Mouse (Mus musculus) MEL (cell line): Measurements from ENCODE around the gene Mbnl1. TPM values are rescaled to one million over a fixed set of nuclear protein-coding genes. Genes with fewer than 3 reads are reported as not detected.

Experiments
- DNase-seq: peaks from one replicate; pipeline ENCODE4 v3.0.0; 2011; ENCODE audit warnings: low read depth, low spot score
- H3K27ac ChIP-seq: 2 replicates; pipeline ENCODE4 v1.5.1; 2012; ENCODE audit warnings: low read depth, mild to moderate bottlenecking, control low read depth, low read length, moderate library complexity; ENCODE audit not compliant: control insufficient read depth
- H3K27me3 ChIP-seq, 2 experiments: fragments of 150-350 bp in 1 of 2; sonication (generic) in 1 of 2; 2 replicates each; pipeline ENCODE4 v1.6.1; 2012; ENCODE audit warnings: low read length in 2 of 2, mild to moderate bottlenecking in 2 of 2, improper control_type of control experiment in 1 of 2, moderate library complexity in 1 of 2; ENCODE audit not compliant: insufficient read depth in 2 of 2, control insufficient read depth in 1 of 2
- H3K36me3 ChIP-seq, 2 experiments: 2 replicates each; pipeline ENCODE4 v1.6.1; 2012 to 2014; ENCODE audit warnings: low read length in 2 of 2, improper control_type of control experiment in 1 of 2, inconsistent platforms in 1 of 2, mild to moderate bottlenecking in 1 of 2; ENCODE audit not compliant: insufficient read depth in 2 of 2, control insufficient read depth in 1 of 2
- H3K4me1 ChIP-seq, 2 experiments: fragments of 150-350 bp in 1 of 2; sonication (generic) in 1 of 2; 2 replicates each; pipeline ENCODE4 v1.6.1; 2012; ENCODE audit warnings: low read length in 2 of 2, improper control_type of control experiment in 1 of 2, mild to moderate bottlenecking in 1 of 2; ENCODE audit not compliant: insufficient read depth in 2 of 2, control insufficient read depth in 1 of 2
- H3K4me3 ChIP-seq, 2 experiments: fragments of 150-350 bp in 1 of 2; sonication (generic) in 1 of 2; 2 replicates each; pipeline ENCODE4 v1.5.1; 2012; ENCODE audit warnings: low read depth in 2 of 2, low read length in 2 of 2, mild to moderate bottlenecking in 2 of 2, moderate library complexity in 2 of 2, control low read depth in 1 of 2, improper control_type of control experiment in 1 of 2; ENCODE audit not compliant: control insufficient read depth in 1 of 2, insufficient read depth in 1 of 2
- H3K79me2 ChIP-seq: 2 replicates; pipeline ENCODE4 v1.6.1; 2012; ENCODE audit warnings: mild to moderate bottlenecking, low read length, moderate library complexity; ENCODE audit not compliant: control insufficient read depth, poor library complexity, insufficient read depth
- H3K9ac ChIP-seq: 2 replicates; pipeline ENCODE4 v1.6.1; 2012; ENCODE audit warnings: low read depth, mild to moderate bottlenecking, control low read depth, low read length, moderate library complexity; ENCODE audit not compliant: control insufficient read depth, poor library complexity, severe bottlenecking
- H3K9me3 ChIP-seq: fragments of 150-350 bp; sonication (generic); replicated peaks from 2 replicates; pipeline ENCODE4 v1.6.1; 2012; ENCODE audit warnings: mild to moderate bottlenecking, low read length, improper control_type of control experiment, moderate library complexity; ENCODE audit not compliant: insufficient read depth
- BHLHE40 ChIP-seq: IDR thresholded peaks from 2 replicates; pipeline ENCODE4 v1.6.1; 2012; ENCODE audit warnings: low read depth, mild to moderate bottlenecking, inconsistent platforms, low read length, improper control_type of control experiment, borderline replicate concordance
- CHD1 ChIP-seq: IDR thresholded peaks from 2 replicates; pipeline ENCODE4 v1.6.1; 2012; ENCODE audit warnings: low read depth, mild to moderate bottlenecking, inconsistent platforms, low read length, improper control_type of control experiment
- CTCF ChIP-seq, 3 experiments: IDR thresholded peaks in 2 of 3; conservative IDR thresholded peaks in 1 of 3; 2 replicates each; pipeline ENCODE4 v1.5.1; 2011 to 2012; ENCODE audit warnings: low read length in 3 of 3, low read depth in 2 of 3, mild to moderate bottlenecking in 2 of 3, improper control_type of control experiment in 1 of 3, inconsistent platforms in 1 of 3, mixed read lengths in 1 of 3, moderate library complexity in 1 of 3; ENCODE audit not compliant: control insufficient read depth in 1 of 3, insufficient read depth in 1 of 3, poor library complexity in 1 of 3, severe bottlenecking in 1 of 3
- EP300 ChIP-seq, 2 experiments: IDR thresholded peaks; 2 replicates each; pipeline ENCODE4 v1.6.1; 2011; ENCODE audit warnings: improper control_type of control experiment in 2 of 2, low read length in 2 of 2, low read depth in 1 of 2, mild to moderate bottlenecking in 1 of 2
- GABPA ChIP-seq: IDR thresholded peaks from 2 replicates; pipeline ENCODE4 v1.6.1; 2012; ENCODE audit warnings: low read depth, mild to moderate bottlenecking, inconsistent platforms, low read length, improper control_type of control experiment, moderate library complexity
- KAT2A ChIP-seq: conservative IDR thresholded peaks from 2 replicates; pipeline ENCODE4 v1.6.1; 2012; ENCODE audit warnings: low read depth, low read length, improper control_type of control experiment, inconsistent platforms
- MAFK ChIP-seq: IDR thresholded peaks from 2 replicates; pipeline ENCODE4 v1.6.1; 2011; ENCODE audit warnings: low read depth, mild to moderate bottlenecking, low read length, improper control_type of control experiment, borderline replicate concordance
- MAX ChIP-seq: IDR thresholded peaks from 2 replicates; pipeline ENCODE4 v1.6.1; 2011; ENCODE audit warnings: low read length, improper control_type of control experiment
- MYB ChIP-seq: IDR thresholded peaks from 2 replicates; pipeline ENCODE4 v1.6.1; 2011; ENCODE audit warnings: mild to moderate bottlenecking, low read depth, low read length, improper control_type of control experiment
- MYC ChIP-seq: IDR thresholded peaks from 2 replicates; pipeline ENCODE4 v1.6.1; 2011; ENCODE audit warnings: low read depth, mild to moderate bottlenecking, low read length, improper control_type of control experiment, moderate library complexity
- POLR2AphosphoS5 ChIP-seq: IDR thresholded peaks from 2 replicates; pipeline ENCODE4 v1.6.1; 2012; ENCODE audit warnings: low read depth, borderline replicate concordance, mild to moderate bottlenecking, inconsistent platforms, low read length, moderate library complexity, mixed read lengths
- SIN3A ChIP-seq: IDR thresholded peaks from 2 replicates; pipeline ENCODE4 v1.6.1; 2012; ENCODE audit warnings: low read length, improper control_type of control experiment, inconsistent platforms
- TAL1 ChIP-seq: IDR thresholded peaks from 2 replicates; pipeline ENCODE4 v1.6.1; 2012; ENCODE audit warnings: mild to moderate bottlenecking, inconsistent platforms, low read length, moderate library complexity, mixed read lengths
- UBTF ChIP-seq: IDR thresholded peaks from 2 replicates; pipeline ENCODE4 v1.6.1; 2012; ENCODE audit warnings: low read depth, mild to moderate bottlenecking, inconsistent platforms, low read length, improper control_type of control experiment, moderate library complexity, borderline replicate concordance; ENCODE audit not compliant: insufficient read depth
- USF2 ChIP-seq, 2 experiments: IDR thresholded peaks; 2 replicates each; pipeline ENCODE4 v1.6.1; 2011 to 2012; ENCODE audit warnings: improper control_type of control experiment in 2 of 2, low read length in 2 of 2, borderline replicate concordance in 1 of 2, inconsistent platforms in 1 of 2, low read depth in 1 of 2, mild to moderate bottlenecking in 1 of 2; ENCODE audit not compliant: insufficient read depth in 1 of 2
- ZKSCAN1 ChIP-seq: IDR thresholded peaks from 2 replicates; pipeline ENCODE4 v1.6.1; 2012; ENCODE audit warnings: low read depth, mild to moderate bottlenecking, inconsistent platforms, low read length, improper control_type of control experiment, moderate library complexity
- ZMIZ1 ChIP-seq: IDR thresholded peaks from 2 replicates; pipeline ENCODE4 v1.6.1; 2012; ENCODE audit warnings: low read depth, mild to moderate bottlenecking, inconsistent platforms, low read length, improper control_type of control experiment, moderate library complexity
- ZNF384 ChIP-seq: IDR thresholded peaks from 2 replicates; pipeline ENCODE4 v1.6.1; 2012; ENCODE audit warnings: low read depth, mild to moderate bottlenecking, inconsistent platforms, low read length, improper control_type of control experiment
- polyA plus RNA-seq, 2 experiments: library from polyadenylated mRNA; stranded (reverse) in 1 of 2; unstranded in 1 of 2; fragments of >175 nt in 1 of 2; fragments of >200 nt in 1 of 2; gene quantifications; 2 replicates each; pipeline versions ENCODE4 v1.2.1 to v1.2.4; 2012; ENCODE audit warnings: low replicate concordance in 2 of 2, low read depth in 1 of 2; ENCODE audit not compliant: insufficient read length in 2 of 2, insufficient read depth in 1 of 2, missing spikeins in 1 of 2
- total RNA-seq: library from RNA; depleted of rRNA; stranded (reverse); fragments of 300-350 nt; gene quantifications from 2 replicates; pipeline ENCODE4 v1.2.3, GENCODE M21; 2012

The Mbnl1 gene
- total and polyA plus RNA-seq, 3 experiments = 250 to 371 (median 341) TPM

- Histone ChIP-seq H3K27ac (peak overlapping the region; percentile 28; the same call in 1 of the 2 replicates), H3K27me3 (no peaks in the 10 kb centered on the region), H3K4me1 (peaks cover 15 to 16% of the 10 kb centered on the region in 2 experiments)
These were observed 145.0 kb downstream of the Mbnl1 start for GRCm38 (mm10) chr3:60617643-60618042.

GRCm38 (mm10) chr3:60620236-60620635 is 147.6 kb downstream of the Mbnl1 start:
- TF ChIP-seq ZMIZ1 (no peak), CTCF (IDR thresholded peaks at IDR 0.05 in 2 of 3, conservative IDR thresholded peaks at IDR 0.05 in 1 of 3; ENCODE audit: control insufficient read depth in 1 of 3, insufficient read depth in 1 of 3, low read depth in 2 of 3, low read length in 3 of 3, poor library complexity in 1 of 3, severe bottlenecking in 1 of 3) (no peak), USF2 (IDR thresholded peaks at IDR 0.05; ENCODE audit: borderline replicate concordance in 1 of 2, insufficient read depth in 1 of 2, low read depth in 1 of 2, low read length in 2 of 2) (no peak), BHLHE40 (no peak), ZKSCAN1 (no peak), ZNF384 (no peak), EP300 (IDR thresholded peaks at IDR 0.05; ENCODE audit: low read depth in 1 of 2, low read length in 2 of 2) (no peak), POLR2AphosphoS5 (no peak), UBTF (no peak), CHD1 (no peak)
- peaks cover 20 to 75% of the 10 kb centered on the region in 2 experiments for H3K36me3 ChIP-seq
- no peak overlapping the region for H3K27ac ChIP-seq
- H3K27me3 ChIP-seq = no peaks in the 10 kb centered on the region
- H3K9ac ChIP-seq = no peak overlapping the region
- no peak for DNase-seq
- peaks cover 12 to 13% of the 10 kb centered on the region in 2 experiments for H3K4me1 ChIP-seq
- H3K79me2 ChIP-seq = peaks cover 9% of the 10 kb centered on the region
- H3K9me3 ChIP-seq = no peaks in the 10 kb centered on the region
- H3K4me3 ChIP-seq = no peak overlapping the region

More at GRCm38 (mm10) chr3:60617643-60618042, 145.0 kb downstream of the Mbnl1 start:
- H3K36me3 ChIP-seq = peaks cover 34 to 78% of the 10 kb centered on the region in 2 experiments
- DNase-seq = no peak
- no peak overlapping the region for H3K9ac ChIP-seq
- TF ChIP-seq TAL1 = no peak
- TF ChIP-seq GABPA = no peak
- TF ChIP-seq MYB = no peak
- TF ChIP-seq KAT2A = no peak
- no peak for TF ChIP-seq MAFK
- TF ChIP-seq MYC = no peak
- TF ChIP-seq CHD1 = no peak
- no peak for TF ChIP-seq SIN3A
- no peak for TF ChIP-seq MAX
- no peak overlapping the region for H3K4me3 ChIP-seq
- H3K79me2 ChIP-seq = peaks cover 15% of the 10 kb centered on the region
- no peaks in the 10 kb centered on the region for H3K9me3 ChIP-seq
